Mouse (Mus musculus) thymus, adult 2 months (tissue): ENCODE data around the gene Fkbpl.

Source experiments
- CTCF ChIP-seq: fragments of 200-500 bp; IDR thresholded peaks from 2 replicates; pipeline ENCODE4 v1.5.1; 2012; ENCODE audit warnings: mild to moderate bottlenecking, control low read depth, low read length, moderate library complexity, borderline replicate concordance; ENCODE audit not compliant: control insufficient read depth, poor library complexity, insufficient read depth; ENCODE audit errors: extremely low read depth
- POLR2A ChIP-seq: fragments of 200-500 bp; IDR thresholded peaks from 2 replicates; pipeline ENCODE4 v1.6.1; 2012; ENCODE audit warnings: mild to moderate bottlenecking, low read length, control low read depth, moderate library complexity; ENCODE audit not compliant: control insufficient read depth, poor library complexity, insufficient read depth; ENCODE audit errors: extremely low read depth

DNA sequence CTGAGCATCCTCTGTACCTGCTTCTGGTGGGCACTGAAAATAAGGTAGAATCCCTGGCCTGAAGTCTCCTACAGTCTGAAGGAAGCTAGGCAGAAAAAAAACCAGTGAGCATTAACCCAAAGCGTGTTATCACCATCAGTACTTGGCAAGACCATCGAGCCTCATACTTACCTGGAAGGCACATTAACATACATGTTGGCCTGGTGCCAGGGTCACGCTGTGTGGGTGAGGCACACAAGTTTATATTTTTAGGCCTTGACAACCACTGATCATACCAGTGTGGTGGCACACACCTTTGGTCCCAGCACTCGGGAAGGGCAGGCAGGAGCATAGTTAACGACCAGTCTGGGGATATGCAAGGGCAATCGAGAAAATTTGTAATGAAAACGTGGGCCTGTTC, 36.6 kb upstream of the Fkbpl start:
- no peak for TF ChIP-seq CTCF
- no peak for TF ChIP-seq POLR2A
